Mouse (Mus musculus) intestine, embryonic 14.5 days (tissue): ENCODE data around the gene Cfc1. TPM values are rescaled to one million over a fixed set of nuclear protein-coding genes. Genes with fewer than 3 reads are reported as not detected.
A peak's percentile ranks its signal among the peaks of the same experiment; 100 is the strongest.
"Not testable (repeated sequence)": the region's sequence is repeated elsewhere in the genome, so short reads cannot be mapped to it uniquely, and the experiment has no call there.

Experiments
- ATAC-seq: fragments of 200-750 bp; cut with Nextera tagmentation; replicated peaks from 2 replicates; pipeline ENCODE4 v1.8.0; 2017; ENCODE audit warnings: low read depth, moderate number of reproducible peaks, moderate TSS enrichment, moderate library complexity; ENCODE audit not compliant: low FRiP score, low TSS enrichment
- DNase-seq: peaks from one replicate; pipeline ENCODE4 v3.0.0-alpha.2; 2018; ENCODE audit warnings: low spot score
- H3K27ac ChIP-seq: fragments of 300-500 bp; sonication (generic); 2 replicates; pipeline ENCODE4 v1.5.1; 2014; ENCODE audit warnings: low read depth, mild to moderate bottlenecking, control low read depth
- H3K27me3 ChIP-seq: fragments of 300-500 bp; sonication (generic); replicated peaks from 2 replicates; pipeline ENCODE4 v1.6.1; 2014; ENCODE audit warnings: low read length, control low read depth; ENCODE audit not compliant: control insufficient read depth, insufficient read depth
- H3K36me3 ChIP-seq: fragments of 300-500 bp; sonication (generic); 2 replicates; pipeline ENCODE4 v1.6.1; 2014; ENCODE audit warnings: low read length, control low read depth; ENCODE audit not compliant: control insufficient read depth, insufficient read depth
- H3K4me1 ChIP-seq: fragments of 300-500 bp; sonication (generic); replicated peaks from 2 replicates; pipeline ENCODE4 v1.6.1; 2014; ENCODE audit warnings: low read length, control low read depth, mixed read lengths; ENCODE audit not compliant: control insufficient read depth, insufficient read depth
- H3K4me2 ChIP-seq: fragments of 300-500 bp; sonication (generic); 2 replicates; pipeline ENCODE4 v1.6.1; 2014; ENCODE audit warnings: low read length
- H3K4me3 ChIP-seq: fragments of 300-500 bp; sonication (generic); 2 replicates; pipeline ENCODE4 v1.5.1; 2014; ENCODE audit warnings: low read depth, low read length, control low read depth, mixed read lengths
- H3K9ac ChIP-seq: fragments of 300-500 bp; sonication (generic); 2 replicates; pipeline ENCODE4 v1.6.1; 2014; ENCODE audit warnings: mild to moderate bottlenecking, low read length
- H3K9me3 ChIP-seq: fragments of 300-500 bp; sonication (generic); 2 replicates; pipeline ENCODE4 v1.6.1; 2016; ENCODE audit warnings: low read length, control low read depth; ENCODE audit not compliant: control insufficient read depth
- WGBS: fragments of 180-500 bp; shearing (Covaris S2); extraction: QIAGEN DNeasy Blood & Tissue Kit; methylation state at CpG from one replicate; pipeline ENCODE4 v1.1.7; 2014; 5-methylcytosine and 5-hydroxymethylcytosine counted together
- polyA plus RNA-seq: library from polyadenylated mRNA; unstranded; fragments of >200 nt; fragmentation: Nextera tagmentation; extraction: Ambion mirVana; gene quantifications from 2 replicates; pipeline ENCODE4 v1.2.1, GENCODE M21; 2014

Cfc1 gene
- polyA plus RNA-seq, 1 experiment from 2014 or later, result 0.23 TPM

DNA sequence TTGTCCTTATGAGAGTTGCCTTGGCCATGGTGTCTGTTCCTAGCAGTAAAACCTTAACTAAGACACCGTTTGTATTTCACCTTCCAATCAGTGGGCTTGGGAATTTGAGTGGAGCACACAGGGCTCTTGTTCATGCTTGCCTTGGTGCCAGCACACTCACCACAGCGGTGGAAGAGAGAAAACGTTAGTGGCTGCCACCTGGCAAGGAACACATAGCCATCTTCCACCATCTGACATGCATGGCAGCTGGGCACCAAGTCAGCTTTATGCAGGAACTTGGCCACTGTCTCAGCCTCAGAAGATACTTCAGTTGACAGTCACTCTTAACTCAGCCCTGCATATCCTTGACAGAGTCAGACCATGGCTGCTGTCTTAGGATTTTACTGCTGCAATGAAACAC, 11.8 kb upstream of the Cfc1 start:
- Histone ChIP-seq H3K9me3 (no peaks in the 10 kb centered on the region), H3K4me1 (no peaks in the 10 kb centered on the region), H3K4me2 (no peak overlapping the region), H3K27ac (no peak overlapping the region), H3K9ac (no peak overlapping the region), H3K4me3 (no peak overlapping the region), H3K27me3 (no peaks in the 10 kb centered on the region), H3K36me3 (no peaks in the 10 kb centered on the region)
- WGBS, result 82% methylated on average over 3 of the region's 3 CpGs
- ATAC-seq, result no peak
- DNase-seq, result no peak

- not testable (repeated sequence) for H3K4me3 ChIP-seq, H3K36me3 ChIP-seq
These were observed 874 bp upstream of the Cfc1 start for GRCm38 (mm10) chr1:34534574-34534973.

GRCm38 (mm10) chr1:34536291-34536766, 881 bp downstream of the Cfc1 start:
- Histone ChIP-seq H3K27ac (no peak overlapping the region), H3K9me3 (no peaks in the 10 kb centered on the region), H3K27me3 (peaks cover 25% of the 10 kb centered on the region), H3K4me3 (peak overlapping the region; percentile 12; the same call in 1 of the 2 replicates), H3K4me1 (peaks cover 4% of the 10 kb centered on the region; the same call in 1 of the 2 replicates), H3K36me3 (no peaks in the 10 kb centered on the region), H3K4me2 (peak overlapping the region; percentile 39), H3K9ac (no peak overlapping the region)
- ATAC-seq (no peak), DNase-seq (no peak)
- 2% methylated on average over 14 of the region's 14 CpGs for WGBS

More at GRCm38 (mm10) chr1:34534574-34534973, 874 bp upstream of the Cfc1 start:
- H3K4me1 ChIP-seq, ATAC-seq, H3K27ac ChIP-seq, H3K9ac ChIP-seq, H3K4me2 ChIP-seq, DNase-seq, H3K9me3 ChIP-seq: not testable (repeated sequence)
- 21% methylated on average over 3 of the region's 3 CpGs for WGBS
- H3K27me3 ChIP-seq, result peaks cover 25% of the 10 kb centered on the region

- DNase-seq (peak; percentile 66), ATAC-seq (peak; percentile 62)
- H3K9me3 ChIP-seq, result no peaks in the 10 kb centered on the region
- no peak overlapping the region for H3K27ac ChIP-seq
- H3K4me2 ChIP-seq, result peak overlapping the region; percentile 39
- no peaks in the 10 kb centered on the region for H3K36me3 ChIP-seq
- H3K9ac ChIP-seq, result no peak overlapping the region
- WGBS, result 4% methylated on average over 16 of the region's 16 CpGs
- peaks cover 4% of the 10 kb centered on the region; the same call in 1 of the 2 replicates for H3K4me1 ChIP-seq
- H3K27me3 ChIP-seq, result peaks cover 25% of the 10 kb centered on the region
- H3K4me3 ChIP-seq, result peak overlapping the region; percentile 12; the same call in 1 of the 2 replicates
These were observed 1.5 kb downstream of the Cfc1 start for GRCm38 (mm10) chr1:34536767-34537485.

GRCm38 (mm10) chr1:34547074-34547473, 11.6 kb downstream of the Cfc1 start:
- Histone ChIP-seq H3K4me2 (no peak overlapping the region), H3K27ac (no peak overlapping the region), H3K4me3 (no peak overlapping the region), H3K36me3 (no peaks in the 10 kb centered on the region), H3K27me3 (no peaks in the 10 kb centered on the region), H3K9ac (no peak overlapping the region), H3K4me1 (no peaks in the 10 kb centered on the region), H3K9me3 (no peaks in the 10 kb centered on the region)
- 80% methylated on average over 1 of the region's 1 CpGs for WGBS
- ATAC-seq, result no peak
- DNase-seq, result no peak

DNA sequence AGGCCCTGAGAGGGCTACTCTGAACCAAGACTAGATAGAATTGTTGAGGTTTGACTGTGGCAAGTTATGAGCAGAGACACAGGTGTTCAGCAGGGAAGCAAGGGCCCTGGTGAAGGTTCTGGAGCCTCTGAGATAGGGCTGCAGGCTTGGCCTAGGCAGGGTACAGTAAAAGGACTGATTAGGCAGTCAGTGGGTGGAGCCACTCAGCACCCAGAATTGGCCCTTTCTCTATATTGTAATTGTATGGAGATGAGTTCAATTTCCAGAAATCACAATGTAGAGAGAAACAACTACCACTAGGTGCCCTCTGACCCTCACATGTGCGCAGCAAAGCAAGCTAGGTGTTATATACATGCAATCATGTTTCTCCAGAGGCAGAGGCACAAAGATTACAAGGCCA, 18.2 kb downstream of the Cfc1 start:
- H3K4me3 ChIP-seq, result no peak overlapping the region
- no peak overlapping the region for H3K4me2 ChIP-seq
- H3K27ac ChIP-seq, result no peak overlapping the region
- no peaks in the 10 kb centered on the region for H3K9me3 ChIP-seq
- H3K4me1 ChIP-seq, result no peaks in the 10 kb centered on the region
- H3K27me3 ChIP-seq, result no peaks in the 10 kb centered on the region
- no peak for ATAC-seq
- no peak overlapping the region for H3K9ac ChIP-seq
- WGBS, result 90% methylated on average over 1 of the region's 1 CpGs
- no peak for DNase-seq
- no peaks in the 10 kb centered on the region for H3K36me3 ChIP-seq

DNA sequence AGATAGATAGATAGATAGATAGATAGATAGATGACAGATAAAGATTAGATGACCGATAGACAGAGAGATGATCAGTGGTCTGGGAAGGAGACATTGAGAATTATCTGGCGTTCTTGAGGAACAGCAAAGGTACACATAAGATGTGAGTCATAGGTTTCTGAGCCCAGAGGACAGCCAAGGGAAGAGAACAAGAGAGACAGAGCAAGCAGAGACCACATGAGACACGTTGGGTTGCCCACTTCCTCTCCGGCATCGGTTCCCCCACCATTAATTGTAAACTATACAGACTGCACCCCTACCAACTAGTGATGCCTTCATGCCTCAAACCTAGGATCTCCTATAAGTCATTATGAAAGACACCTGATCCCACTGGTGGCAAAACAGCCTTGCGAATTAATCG, 18.8 kb downstream of the Cfc1 start:
- H3K27me3 ChIP-seq, result no peaks in the 10 kb centered on the region
- no peak overlapping the region for H3K9ac ChIP-seq
- H3K4me3 ChIP-seq, result no peak overlapping the region
- H3K36me3 ChIP-seq, result no peaks in the 10 kb centered on the region
- H3K9me3 ChIP-seq, result no peaks in the 10 kb centered on the region
- no peak overlapping the region for H3K27ac ChIP-seq
- 88% methylated on average over 7 of the region's 7 CpGs for WGBS
- no peak for ATAC-seq
- no peak overlapping the region for H3K4me2 ChIP-seq
- no peak for DNase-seq
- no peaks in the 10 kb centered on the region for H3K4me1 ChIP-seq

- H3K9me3 ChIP-seq, result no peaks in the 10 kb centered on the region
- 87% methylated on average over 15 of the region's 15 CpGs for WGBS
- H3K27ac ChIP-seq, result no peak within 1 kb of the TSS
- no peaks in the 10 kb centered on the region for H3K27me3 ChIP-seq
- DNase-seq, result no peak
- H3K36me3 ChIP-seq, result no peaks in the 10 kb centered on the region
- no peak within 1 kb of the TSS for H3K4me2 ChIP-seq
- no peaks in the 10 kb centered on the region for H3K4me1 ChIP-seq
- no peak for ATAC-seq
- H3K4me3 ChIP-seq, result no peak within 1 kb of the TSS
- H3K9ac ChIP-seq, result no peak within 1 kb of the TSS
These were observed 25.4 kb downstream of the Cfc1 start, which contains the start of gene Prss40 for GRCm38 (mm10) chr1:34560843-34561242. Prss40 (minus strand) TSS chr1:34560943.
